Mouse (Mus musculus): ENCODE results near the gene Medag.

DNA sequence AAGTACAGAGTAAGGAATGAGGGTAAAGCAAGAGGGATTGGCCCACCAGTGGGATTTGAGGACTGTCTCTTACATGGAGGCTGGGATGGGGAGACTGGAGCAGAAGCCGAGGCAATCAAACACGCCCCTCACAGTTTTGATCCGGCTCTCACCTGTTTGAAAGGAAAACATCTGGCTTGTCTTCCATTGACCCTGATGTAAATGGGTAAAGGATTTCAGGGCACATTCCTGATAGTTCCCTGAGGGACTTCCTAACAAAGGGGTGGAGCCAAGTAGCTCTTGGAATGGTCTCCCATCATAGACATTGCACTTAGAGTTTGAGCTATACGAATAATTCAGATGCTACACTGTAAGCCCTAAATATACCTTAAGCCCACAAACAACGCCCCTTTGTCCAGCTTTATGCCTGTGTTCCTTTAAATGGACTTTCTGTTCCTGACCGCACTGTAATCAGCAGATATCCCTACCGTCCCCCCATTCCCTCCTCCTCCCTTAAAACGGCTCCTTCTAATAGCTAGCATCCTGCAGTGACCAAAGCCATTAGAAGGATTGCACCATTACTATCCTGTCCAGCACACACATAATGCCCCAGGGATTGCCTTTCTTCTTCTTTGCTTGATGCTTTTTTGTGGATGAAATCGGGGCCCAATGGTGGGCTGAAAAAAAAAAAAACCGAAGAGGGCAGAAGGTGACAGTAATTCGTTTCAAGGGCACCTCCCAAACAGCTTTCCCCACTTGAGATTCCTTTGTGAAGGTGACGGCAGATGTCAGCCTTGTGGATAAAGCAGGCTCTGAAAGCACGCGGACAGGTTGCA lies 36.3 kb upstream of the Medag start:
- TF ChIP-seq POLR2A (IDR thresholded peaks at IDR 0.05; ENCODE audit: control insufficient read depth, low read depth, low read length) (no peak), CTCF (IDR thresholded peaks at IDR 0.05; ENCODE audit: control insufficient read depth, insufficient read depth, insufficient replicate concordance, low read depth, low read length) (no peak)
